Mouse (Mus musculus): ENCODE results near the gene Cacna1d. TPM values are rescaled to one million over a fixed set of nuclear protein-coding genes. Genes with fewer than 3 reads are reported as not detected.
A peak's percentile ranks its signal among the peaks of the same experiment; 100 is the strongest.

Gene Cacna1d
- polyA plus RNA-seq, 2 experiments, result 4.9 to 13.0 TPM

GRCm38 (mm10) chr14:30182624-30183524 lies 308.4 kb downstream of the Cacna1d start:
- H3K9me3 ChIP-seq (ENCODE audit: control insufficient read depth, low read length), result no peaks in the 10 kb centered on the region

GRCm38 (mm10) chr14:30178306-30178705 lies 312.9 kb downstream of the Cacna1d start:
- Histone ChIP-seq H3K4me2 (replicated peaks; ENCODE audit: low read depth, low read length, severe bottlenecking) (no peak overlapping the region), H3K4me3 (replicated peaks; ENCODE audit: low read length) (no peak overlapping the region), H3K27me3 (ENCODE audit: control insufficient read depth, insufficient read depth, low read length) (no peaks in the 10 kb centered on the region), H3K4me1 (ENCODE audit: control insufficient read depth, insufficient read depth, low read length) (peaks cover 19% of the 10 kb centered on the region), H3K9ac (ENCODE audit: low read depth, low read length, severe bottlenecking) (no peak overlapping the region), H3K9me3 (ENCODE audit: control insufficient read depth, low read length) (no peaks in the 10 kb centered on the region), H3K27ac (replicated peaks; ENCODE audit: low read depth, low read length) (no peak overlapping the region), H3K36me3 (ENCODE audit: control insufficient read depth, insufficient read depth, low read length) (no peaks in the 10 kb centered on the region)
- WGBS, result 91% methylated on average over 4 of the region's 4 CpGs
- DNase-seq (ENCODE audit: low spot score), result no peak
- no peak for TF ChIP-seq POLR2A (IDR thresholded peaks at IDR 0.05; ENCODE audit: borderline replicate concordance, extremely low read depth, insufficient read depth, insufficient read length)
- no peak for ATAC-seq (ENCODE audit: low FRiP score, low read depth)

More at GRCm38 (mm10) chr14:30182624-30183524, 308.4 kb downstream of the Cacna1d start:
- H3K4me1 ChIP-seq (ENCODE audit: control insufficient read depth, insufficient read depth, low read length), result peaks cover 33% of the 10 kb centered on the region
- TF ChIP-seq POLR2A (IDR thresholded peaks at IDR 0.05; ENCODE audit: borderline replicate concordance, extremely low read depth, insufficient read depth, insufficient read length), result no peak
- peak; percentile 82 for ATAC-seq (ENCODE audit: low FRiP score, low read depth)
- no peak overlapping the region for H3K9ac ChIP-seq (ENCODE audit: low read depth, low read length, severe bottlenecking)
- no peaks in the 10 kb centered on the region for H3K27me3 ChIP-seq (ENCODE audit: control insufficient read depth, insufficient read depth, low read length)
- DNase-seq (ENCODE audit: low spot score), result peak; percentile 57
- H3K36me3 ChIP-seq (ENCODE audit: control insufficient read depth, insufficient read depth, low read length), result no peaks in the 10 kb centered on the region
- H3K4me3 ChIP-seq (replicated peaks; ENCODE audit: low read length), result no peak overlapping the region
- no peak overlapping the region for H3K4me2 ChIP-seq (replicated peaks; ENCODE audit: low read depth, low read length, severe bottlenecking)
- H3K27ac ChIP-seq (replicated peaks; ENCODE audit: low read depth, low read length), result peak overlapping the region; percentile 58; the same call in 1 of the 2 replicates
- 26% methylated on average over 18 of the region's 18 CpGs for WGBS

GRCm38 (mm10) chr14:30177850-30178249 lies 313.4 kb downstream of the Cacna1d start:
- Histone ChIP-seq H3K27ac (replicated peaks; ENCODE audit: low read depth, low read length) (no peak overlapping the region), H3K27me3 (ENCODE audit: control insufficient read depth, insufficient read depth, low read length) (no peaks in the 10 kb centered on the region), H3K9me3 (ENCODE audit: control insufficient read depth, low read length) (no peaks in the 10 kb centered on the region), H3K4me1 (ENCODE audit: control insufficient read depth, insufficient read depth, low read length) (peaks cover 16% of the 10 kb centered on the region), H3K36me3 (ENCODE audit: control insufficient read depth, insufficient read depth, low read length) (no peaks in the 10 kb centered on the region), H3K9ac (ENCODE audit: low read depth, low read length, severe bottlenecking) (no peak overlapping the region), H3K4me3 (replicated peaks; ENCODE audit: low read length) (no peak overlapping the region), H3K4me2 (replicated peaks; ENCODE audit: low read depth, low read length, severe bottlenecking) (no peak overlapping the region)
- no peak for ATAC-seq (ENCODE audit: low FRiP score, low read depth)
- DNase-seq (ENCODE audit: low spot score), result peak; percentile 28
- no peak for TF ChIP-seq POLR2A (IDR thresholded peaks at IDR 0.05; ENCODE audit: borderline replicate concordance, extremely low read depth, insufficient read depth, insufficient read length)
- WGBS, result 23% methylated on average over 5 of the region's 5 CpGs

- peaks cover 11% of the 10 kb centered on the region; the same call in 1 of the 2 replicates for H3K4me1 ChIP-seq (ENCODE audit: control insufficient read depth, insufficient read depth, low read length)
- H3K4me2 ChIP-seq (replicated peaks; ENCODE audit: low read depth, low read length, severe bottlenecking), result no peak overlapping the region
Observed at GRCm38 (mm10) chr14:30175362-30175761, 315.9 kb downstream of the Cacna1d start.

GRCm38 (mm10) chr14:30172821-30173755 lies 318.2 kb downstream of the Cacna1d start:
- DNase-seq (ENCODE audit: low spot score) (no peak), ATAC-seq (ENCODE audit: low FRiP score, low read depth) (no peak)
- H3K27me3 ChIP-seq (ENCODE audit: control insufficient read depth, insufficient read depth, low read length), result no peaks in the 10 kb centered on the region
- H3K4me2 ChIP-seq (replicated peaks; ENCODE audit: low read depth, low read length, severe bottlenecking), result no peak overlapping the region
- no peak overlapping the region for H3K9ac ChIP-seq (ENCODE audit: low read depth, low read length, severe bottlenecking)
- H3K4me1 ChIP-seq (ENCODE audit: control insufficient read depth, insufficient read depth, low read length), result peaks cover 7% of the 10 kb centered on the region; the same call in 1 of the 2 replicates
- no peaks in the 10 kb centered on the region for H3K9me3 ChIP-seq (ENCODE audit: control insufficient read depth, low read length)
- TF ChIP-seq POLR2A (IDR thresholded peaks at IDR 0.05; ENCODE audit: borderline replicate concordance, extremely low read depth, insufficient read depth, insufficient read length), result no peak
- WGBS, result 63% methylated on average over 12 of the region's 12 CpGs
- no peak overlapping the region for H3K4me3 ChIP-seq (replicated peaks; ENCODE audit: low read length)
- no peaks in the 10 kb centered on the region for H3K36me3 ChIP-seq (ENCODE audit: control insufficient read depth, insufficient read depth, low read length)
- no peak overlapping the region for H3K27ac ChIP-seq (replicated peaks; ENCODE audit: low read depth, low read length)

More at GRCm38 (mm10) chr14:30175362-30175761, 315.9 kb downstream of the Cacna1d start:
- Histone ChIP-seq H3K4me3 (replicated peaks; ENCODE audit: low read length) (no peak overlapping the region), H3K9me3 (ENCODE audit: control insufficient read depth, low read length) (no peaks in the 10 kb centered on the region), H3K27ac (replicated peaks; ENCODE audit: low read depth, low read length) (no peak overlapping the region), H3K36me3 (ENCODE audit: control insufficient read depth, insufficient read depth, low read length) (no peaks in the 10 kb centered on the region), H3K9ac (ENCODE audit: low read depth, low read length, severe bottlenecking) (no peak overlapping the region), H3K27me3 (ENCODE audit: control insufficient read depth, insufficient read depth, low read length) (no peaks in the 10 kb centered on the region)
- ATAC-seq (ENCODE audit: low FRiP score, low read depth) (peak; percentile 41; the same call in 1 of the 2 replicates), DNase-seq (ENCODE audit: low spot score) (no peak)
- TF ChIP-seq POLR2A (IDR thresholded peaks at IDR 0.05; ENCODE audit: borderline replicate concordance, extremely low read depth, insufficient read depth, insufficient read length), result no peak
- 36% methylated on average over 3 of the region's 3 CpGs for whole genome bisulfite sequencing

All from limb, embryonic 14.5 days (tissue).